Mouse (Mus musculus) left cerebral cortex, postnatal 36 days (tissue): ENCODE measurements around the gene Gm13276. TPM values are rescaled to one million over a fixed set of nuclear protein-coding genes. Genes with fewer than 3 reads are reported as not detected.

Source experiments
- total RNA-seq, 2 experiments: library from RNA; stranded (reverse); gene quantifications; 2 replicates each; pipeline ENCODE4 v1.2.3; 2021

Gm13276 gene
- total RNA-seq, 2 experiments from 2014 or later = not detected

Other genes starting within 250 kb of the Gm13276 start
- not detected for gene Ifna15, start 227.5 kb upstream of the Gm13276 start, total RNA-seq
- gene Ifna14, start 213.9 kb upstream of the Gm13276 start, total RNA-seq = not detected
- not detected for gene Ifna9, start 193.3 kb upstream of the Gm13276 start, total RNA-seq
- not detected for gene Ifna12, start 182.3 kb upstream of the Gm13276 start, total RNA-seq
- not detected for gene C87499, start 151.3 kb upstream of the Gm13276 start, total RNA-seq
- not detected for gene Ifna13, start 141.2 kb upstream of the Gm13276 start, total RNA-seq
- not detected for gene Ifna16, start 108.8 kb upstream of the Gm13276 start, total RNA-seq
- not detected for gene Ifna2, start 101.8 kb upstream of the Gm13276 start, total RNA-seq
- gene Ifnab, start 94.3 kb upstream of the Gm13276 start, total RNA-seq = not detected
- 1 to 10 TPM in 1 of 2 experiments, under 1 TPM in 1; 0.66 to 1.5 TPM for gene Gm26566, start 63.9 kb upstream of the Gm13276 start, total RNA-seq
- gene Klhl9, start 63.2 kb upstream of the Gm13276 start, total RNA-seq = 100 to 1,000 TPM in 1 of 2 experiments, 10 to 100 TPM in 1; 92.7 to 101 TPM
- not detected for gene Gm13271, start 30.8 kb upstream of the Gm13276 start, total RNA-seq
- gene Gm13283, start 25.6 kb upstream of the Gm13276 start, total RNA-seq = not detected
- gene Gm13290, start 11.9 kb upstream of the Gm13276 start, total RNA-seq = not detected
- gene Gm13289, start 8.8 kb upstream of the Gm13276 start, total RNA-seq = not detected
- gene Gm13272, start 5.9 kb upstream of the Gm13276 start, total RNA-seq = not detected
- gene Ifnz, start 3.6 kb upstream of the Gm13276 start, total RNA-seq = not detected
- not detected for gene Gm13277, start 2.9 kb downstream of the Gm13276 start, total RNA-seq
- gene Gm13278, start 5.8 kb downstream of the Gm13276 start, total RNA-seq = not detected
- gene Gm13275, start 8.8 kb downstream of the Gm13276 start, total RNA-seq = not detected
- not detected for gene Gm13279, start 11.7 kb downstream of the Gm13276 start, total RNA-seq
- gene Gm13285, start 14.0 kb downstream of the Gm13276 start, total RNA-seq = not detected
- gene Gm13287, start 17.5 kb downstream of the Gm13276 start, total RNA-seq = not detected
- not detected for gene Gm13288, start 19.8 kb downstream of the Gm13276 start, total RNA-seq
- gene Ifna7, start 30.5 kb downstream of the Gm13276 start, total RNA-seq = not detected
- not detected for gene Ifna11, start 34.2 kb downstream of the Gm13276 start, total RNA-seq
- gene Ifna6, start 41.7 kb downstream of the Gm13276 start, total RNA-seq = not detected
- not detected for gene Ifna5, start 49.8 kb downstream of the Gm13276 start, total RNA-seq
- not detected for gene Ifna4, start 56.2 kb downstream of the Gm13276 start, total RNA-seq
- not detected for gene Ifna1, start 64.4 kb downstream of the Gm13276 start, total RNA-seq
- not detected for gene Ifne, start 94.5 kb downstream of the Gm13276 start, total RNA-seq